Mouse (Mus musculus): ENCODE results near the gene Klf16. TPM values are rescaled to one million over a fixed set of nuclear protein-coding genes. Genes with fewer than 3 reads are reported as not detected.
A peak's percentile ranks its signal among the peaks of the same experiment; 100 is the strongest.

The Klf16 gene
- total and polyA plus RNA-seq, 3 experiments, result 14.1 to 94.0 (median 38.2) TPM

DNA sequence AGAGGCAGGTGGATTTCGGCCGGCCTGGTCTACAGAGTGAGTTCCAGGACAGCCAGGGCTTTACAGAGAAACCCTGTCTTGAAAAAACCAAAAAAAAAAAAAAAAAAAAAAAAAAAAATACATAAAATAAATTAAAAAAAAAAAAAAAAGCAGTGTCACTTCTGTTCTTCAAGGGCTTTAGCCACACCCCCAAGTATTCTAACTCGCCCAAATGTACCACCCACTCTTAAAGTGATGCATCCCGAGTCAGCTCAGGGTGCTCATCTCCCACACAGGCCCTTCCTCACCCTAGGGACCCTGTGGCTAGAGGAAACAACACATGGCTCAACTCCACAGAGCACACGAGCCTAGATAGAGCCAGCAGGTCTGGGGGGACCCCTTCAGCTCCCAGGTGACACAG lies 5.9 kb upstream of the Klf16 start:
- H3K4me2 ChIP-seq (ENCODE audit: insufficient read depth, low read depth, poor library complexity, severe bottlenecking), result no peak overlapping the region
- H3K4me3 ChIP-seq (replicated peaks in 1 of 3; ENCODE audit: low read depth in 2 of 3, low read length in 2 of 3, poor library complexity in 1 of 3), result no peak overlapping the region
- in situ Hi-C loops (cut with MboI; ENCODE audit: low pct_ligation_motif_present, low pct_unique_long_range_greater_than_20kb, low sequenced_read_pairs) (no loop called here), dilution Hi-C loops (cut with MboI; ENCODE audit: extremely low pct_ligation_motif_present, extremely low pct_unique_long_range_greater_than_20kb, low sequenced_read_pairs) (no loop called here)
- peaks cover 7% of the 10 kb centered on the region for H3K79me2 ChIP-seq (replicated peaks; ENCODE audit: control insufficient read depth, extremely low read depth, insufficient read depth, poor library complexity, severe bottlenecking)
- H3K9me3 ChIP-seq (replicated peaks; ENCODE audit: low read length), result no peaks in the 10 kb centered on the region
- no peak overlapping the region for H3K9ac ChIP-seq (ENCODE audit: insufficient read depth, low read depth)
- peaks cover 31 to 61% of the 10 kb centered on the region in 2 experiments for H3K36me3 ChIP-seq (replicated peaks in 1 of 2; ENCODE audit: control insufficient read depth in 1 of 2, insufficient read depth in 1 of 2, low read length in 1 of 2)
- H3K27ac ChIP-seq (ENCODE audit: insufficient read depth, low read depth), result no peak overlapping the region
- H3K27me3 ChIP-seq (replicated peaks), result no peaks in the 10 kb centered on the region
- TF ChIP-seq ZNF384 (IDR thresholded peaks at IDR 0.05; ENCODE audit: low read depth, low read length), result peak; percentile 50
- TF ChIP-seq E2F4 (IDR thresholded peaks at IDR 0.05; ENCODE audit: insufficient replicate concordance, low read depth, low read length), result no peak
- DNase-seq (ENCODE audit: extremely low read depth), result no peak
- peaks cover 21 to 73% of the 10 kb centered on the region in 2 experiments for H3K4me1 ChIP-seq (ENCODE audit: control insufficient read depth in 1 of 2, insufficient read depth in 2 of 2)

DNA sequence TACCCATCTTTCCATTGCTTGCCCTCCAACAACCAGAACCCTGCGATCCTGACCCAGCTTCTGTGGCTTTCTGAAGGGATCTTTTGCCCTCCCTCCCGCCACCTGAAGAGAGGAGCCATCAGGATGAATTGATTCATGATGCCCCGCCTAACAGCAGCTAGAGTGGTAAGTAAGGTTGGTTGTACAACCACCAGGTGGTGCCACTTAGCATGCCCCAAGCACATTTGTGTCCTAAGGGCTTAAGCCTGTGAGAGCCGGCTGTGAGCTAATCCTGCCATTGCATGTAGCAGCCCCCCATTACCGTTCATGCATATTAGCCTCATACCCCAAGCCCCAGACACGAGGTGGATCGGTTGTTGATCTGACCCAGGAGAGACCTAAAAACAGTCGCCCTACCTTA lies 1.8 kb upstream of the Klf16 start:
- H3K36me3 ChIP-seq (replicated peaks in 1 of 2; ENCODE audit: control insufficient read depth in 1 of 2, insufficient read depth in 1 of 2, low read length in 1 of 2), result peaks cover 8 to 37% of the 10 kb centered on the region in 2 experiments
- in situ Hi-C loops (cut with MboI; ENCODE audit: low pct_ligation_motif_present, low pct_unique_long_range_greater_than_20kb, low sequenced_read_pairs), result loop anchor here (5.0 kb wide), 1 partner anchor 108 kb away; no protein-coding TSS in a partner anchor
- DNase-seq (ENCODE audit: extremely low read depth), result peak; percentile 96
- no peaks in the 10 kb centered on the region for H3K9me3 ChIP-seq (replicated peaks; ENCODE audit: low read length)
- H3K27me3 ChIP-seq (replicated peaks), result no peaks in the 10 kb centered on the region
- dilution Hi-C loops (cut with MboI; ENCODE audit: extremely low pct_ligation_motif_present, extremely low pct_unique_long_range_greater_than_20kb, low sequenced_read_pairs), result no loop called here
- peak overlapping the region; percentile 62 for H3K27ac ChIP-seq (ENCODE audit: insufficient read depth, low read depth)
- peaks cover 15 to 49% of the 10 kb centered on the region in 2 experiments for H3K4me1 ChIP-seq (ENCODE audit: control insufficient read depth in 1 of 2, insufficient read depth in 2 of 2)
- peak overlapping the region; percentile 57 to 91 (median 69) for H3K4me3 ChIP-seq (replicated peaks in 1 of 3; ENCODE audit: low read depth in 2 of 3, low read length in 2 of 3, poor library complexity in 1 of 3)
- H3K9ac ChIP-seq (ENCODE audit: insufficient read depth, low read depth), result peak overlapping the region; percentile 68
- peaks cover 27% of the 10 kb centered on the region for H3K79me2 ChIP-seq (replicated peaks; ENCODE audit: control insufficient read depth, extremely low read depth, insufficient read depth, poor library complexity, severe bottlenecking)
- H3K4me2 ChIP-seq (ENCODE audit: insufficient read depth, low read depth, poor library complexity, severe bottlenecking), result peak overlapping the region; percentile 76
- TF ChIP-seq E2F4 (IDR thresholded peaks at IDR 0.05; ENCODE audit: insufficient replicate concordance, low read depth, low read length), result no peak
- TF ChIP-seq NELFE (IDR thresholded peaks at IDR 0.05; ENCODE audit: low read depth, low read length), result peak; percentile 56
- TF ChIP-seq ZKSCAN1 (IDR thresholded peaks at IDR 0.05; ENCODE audit: borderline replicate concordance, low read depth, low read length), result no peak
- TF ChIP-seq ZC3H11A (IDR thresholded peaks at IDR 0.05; ENCODE audit: low read depth, low read length), result no peak
- TF ChIP-seq GABPA (IDR thresholded peaks at IDR 0.05; ENCODE audit: insufficient replicate concordance, low read depth, low read length), result no peak
- TF ChIP-seq TCF12 (IDR thresholded peaks at IDR 0.05; ENCODE audit: low read depth, low read length), result no peak
- no peak for TF ChIP-seq POLR2AphosphoS2 (IDR thresholded peaks at IDR 0.05; ENCODE audit: low read depth, low read length)
- TF ChIP-seq NRF1 (IDR thresholded peaks at IDR 0.05; ENCODE audit: low read depth, low read length), result no peak
- TF ChIP-seq POLR2A (IDR thresholded peaks at IDR 0.05; ENCODE audit: low read depth, low read length), result peak; percentile 47; the same call in 1 of the 2 replicates
- TF ChIP-seq MEF2A (IDR thresholded peaks at IDR 0.05; ENCODE audit: borderline replicate concordance, low read depth, low read length), result peak; percentile 12; the same call in 1 of the 2 replicates
- 0 out of 2 replicates have a peak, but pooled peaks have one; percentile 22 for TF ChIP-seq ETS1 (conservative IDR thresholded peaks at IDR 0.05; ENCODE audit: low read depth, low read length)
- TF ChIP-seq BHLHE40 (IDR thresholded peaks at IDR 0.05; ENCODE audit: low read depth, low read length), result 0 out of 2 replicates have a peak, but pooled peaks have one; percentile 43
- 0 out of 2 replicates have a peak, but pooled peaks have one; percentile 15 for TF ChIP-seq ZNF384 (IDR thresholded peaks at IDR 0.05; ENCODE audit: low read depth, low read length)
- TF ChIP-seq SIN3A (IDR thresholded peaks at IDR 0.05; ENCODE audit: low read length), result no peak; the same call in 1 of the 2 replicates
- no peak; the same call in 1 of the 2 replicates for TF ChIP-seq HCFC1 (IDR thresholded peaks at IDR 0.05; ENCODE audit: low read depth, low read length)
- peak; percentile 87 for TF ChIP-seq SMC3 (IDR thresholded peaks at IDR 0.05; ENCODE audit: low read depth, low read length)
- no peak for TF ChIP-seq UBTF (IDR thresholded peaks at IDR 0.05; ENCODE audit: low read depth, low read length)
- no peak for TF ChIP-seq ZMIZ1 (IDR thresholded peaks at IDR 0.05; ENCODE audit: low read depth, low read length)
- TF ChIP-seq JUND (conservative IDR thresholded peaks at IDR 0.05; ENCODE audit: low read depth, low read length), result no peak
- no peak for TF ChIP-seq TBP (conservative IDR thresholded peaks at IDR 0.05; ENCODE audit: low read depth, low read length)
- peak; percentile 93 for TF ChIP-seq MYC (IDR thresholded peaks at IDR 0.05; ENCODE audit: low read depth, low read length)
- no peak for TF ChIP-seq MAFK (IDR thresholded peaks at IDR 0.05; ENCODE audit: insufficient replicate concordance, low read length)
- no peak for TF ChIP-seq RCOR1 (conservative IDR thresholded peaks at IDR 0.05; ENCODE audit: low read depth, low read length)
- TF ChIP-seq ELF1 (IDR thresholded peaks at IDR 0.05; ENCODE audit: low read depth, low read length), result 0 out of 2 replicates have a peak, but pooled peaks have one; percentile 26
- TF ChIP-seq EP300 (IDR thresholded peaks at IDR 0.05; ENCODE audit: low read length), result 0 out of 2 replicates have a peak, but pooled peaks have one; percentile 7
- TF ChIP-seq CTCF (conservative IDR thresholded peaks at IDR 0.05 in 1 of 2, IDR thresholded peaks at IDR 0.05 in 1 of 2; ENCODE audit: low read depth in 2 of 2, low read length in 2 of 2), result peak in 1 of 2 experiments; percentile 88
- no peak for TF ChIP-seq KAT2A (IDR thresholded peaks at IDR 0.05; ENCODE audit: insufficient replicate concordance, low read length)
- TF ChIP-seq JUN (IDR thresholded peaks at IDR 0.05; ENCODE audit: insufficient read depth, low read depth, low read length), result no peak
- TF ChIP-seq CHD1 (IDR thresholded peaks at IDR 0.05; ENCODE audit: low read depth, low read length), result no peak
- TF ChIP-seq MAX (IDR thresholded peaks at IDR 0.05; ENCODE audit: low read length), result peak; percentile 58; the same call in 1 of the 2 replicates
- TF ChIP-seq PAX5 (IDR thresholded peaks at IDR 0.05; ENCODE audit: low read length), result no peak
- no peak for TF ChIP-seq USF2 (conservative IDR thresholded peaks at IDR 0.05; ENCODE audit: low read depth, low read length)
- no peak for TF ChIP-seq CHD2 (IDR thresholded peaks at IDR 0.05; ENCODE audit: low read length)
